Mouse (Mus musculus) ovary, adult 18-20 months (tissue): Measurements from ENCODE around the gene Mga.

ENCODE experiments used
- DNase-seq: peaks from one replicate; pipeline ENCODE4 v3.0.0; 2022; ENCODE audit warnings: low spot score, mixed read lengths

Mga gene

GRCm38 (mm10) chr2:119988952-119989351 lies 91.9 kb downstream of the Mga start:
- DNase-seq, result no peak

DNA sequence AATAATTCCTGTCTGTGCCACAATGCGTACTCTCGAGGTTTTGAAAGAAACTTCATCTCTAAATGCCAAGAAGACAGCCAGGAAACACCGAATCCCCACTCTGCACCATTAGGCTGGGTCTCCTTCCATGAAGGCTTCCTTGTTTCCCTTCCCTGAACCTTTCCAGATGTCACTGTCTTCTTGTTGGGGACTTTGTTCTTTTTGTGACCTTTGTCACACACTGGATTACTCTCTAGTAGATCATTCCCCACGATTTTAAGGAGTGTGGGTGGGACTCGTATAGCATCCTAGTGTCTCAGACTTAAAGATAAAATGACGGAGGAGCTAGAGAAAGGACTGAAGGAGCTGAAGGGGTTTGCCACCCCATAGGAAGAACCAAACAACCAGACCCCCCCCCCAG lies 93.9 kb downstream of the Mga start:
- no peak for DNase-seq

- DNase-seq, result no peak
These were observed 95.3 kb downstream of the Mga start for GRCm38 (mm10) chr2:119992349-119992748.

- DNase-seq, result no peak
These were observed 96.5 kb downstream of the Mga start for GRCm38 (mm10) chr2:119993515-119993914.

DNA sequence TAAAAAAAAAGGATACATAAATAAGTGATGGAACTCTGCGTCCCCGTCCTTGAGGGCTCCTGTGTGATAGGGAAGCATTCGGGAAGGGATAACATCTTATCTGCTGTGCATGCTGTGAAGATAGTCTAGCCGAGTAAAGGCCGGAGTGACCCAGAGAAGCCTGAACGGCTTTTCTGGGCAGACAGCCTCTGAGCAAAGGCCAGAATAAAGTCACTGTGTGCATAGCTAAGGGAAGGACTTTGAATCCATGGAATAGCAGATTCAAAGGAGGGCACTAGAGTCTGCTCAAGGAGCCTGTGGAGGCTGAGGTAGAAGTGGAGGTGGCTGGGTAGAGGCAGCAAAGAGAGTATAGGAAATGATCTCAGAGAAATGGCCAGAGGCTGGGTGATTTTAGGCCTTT lies 97.8 kb downstream of the Mga start:
- DNase-seq, result peak; percentile 68

DNA sequence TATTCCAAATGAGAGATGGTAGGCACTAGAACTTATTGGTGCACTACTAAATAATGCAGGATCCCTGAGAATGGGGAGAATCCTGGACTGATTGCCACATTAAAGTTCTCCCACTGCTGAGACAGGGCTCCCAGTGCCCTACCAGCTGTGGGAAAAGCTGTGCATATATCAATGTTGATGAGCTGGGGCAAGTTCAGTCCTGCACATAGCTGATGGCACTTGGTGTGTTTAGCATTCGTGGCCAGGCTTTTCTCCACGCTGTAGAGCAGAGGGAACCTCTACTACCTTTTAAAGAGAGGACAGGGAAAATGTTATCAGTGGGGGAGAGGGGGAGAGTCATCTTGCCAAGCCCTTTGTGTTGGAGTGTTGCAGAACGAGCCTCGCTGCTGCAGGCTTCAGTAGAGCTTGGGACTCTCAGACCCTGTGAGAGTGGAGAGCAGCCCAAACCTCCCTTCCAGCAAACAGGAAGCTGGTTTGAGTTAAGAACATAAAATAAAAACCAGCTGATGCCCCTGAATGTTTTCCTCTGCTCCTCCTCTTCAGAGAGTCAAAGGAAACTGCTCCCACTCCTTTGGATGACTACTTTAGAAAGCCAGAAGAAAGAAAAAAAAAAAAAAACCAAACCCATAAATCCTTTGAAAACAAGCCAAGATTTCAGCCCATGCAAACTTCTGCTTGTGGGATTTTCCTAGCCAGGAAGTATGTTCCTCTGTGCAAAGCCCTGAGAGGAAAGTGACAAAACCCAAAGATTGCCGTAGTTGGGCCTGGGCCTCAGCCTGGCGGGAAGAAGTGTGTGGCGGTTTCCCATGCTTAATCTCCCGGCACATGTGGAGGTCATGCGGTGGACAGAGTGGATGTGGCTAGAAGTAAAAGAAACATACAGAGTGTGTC lies 98.6 kb downstream of the Mga start:
- DNase-seq, result peak; percentile 37

DNA sequence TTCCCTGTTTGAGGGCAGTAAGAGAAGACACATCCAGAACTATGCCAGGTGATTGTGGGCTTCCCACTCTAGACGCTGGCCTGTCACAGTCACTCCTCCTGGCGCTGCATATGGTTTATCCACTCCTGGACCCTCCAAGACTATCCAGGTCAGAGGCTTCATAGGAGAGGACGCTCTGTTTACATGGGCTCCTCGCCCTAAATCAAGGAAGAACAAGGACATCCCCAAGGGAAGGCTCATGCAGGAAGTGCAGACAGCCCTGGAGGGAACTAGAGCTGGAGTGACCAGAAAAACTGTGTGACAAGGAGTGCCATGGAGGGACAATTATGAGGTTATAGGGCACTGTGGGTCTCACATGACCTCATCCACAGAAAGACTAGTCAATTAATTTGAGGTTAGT lies 100.3 kb downstream of the Mga start:
- no peak for DNase-seq

GRCm38 (mm10) chr2:119999731-120000130 lies 102.7 kb downstream of the Mga start:
- DNase-seq, result no peak

DNA sequence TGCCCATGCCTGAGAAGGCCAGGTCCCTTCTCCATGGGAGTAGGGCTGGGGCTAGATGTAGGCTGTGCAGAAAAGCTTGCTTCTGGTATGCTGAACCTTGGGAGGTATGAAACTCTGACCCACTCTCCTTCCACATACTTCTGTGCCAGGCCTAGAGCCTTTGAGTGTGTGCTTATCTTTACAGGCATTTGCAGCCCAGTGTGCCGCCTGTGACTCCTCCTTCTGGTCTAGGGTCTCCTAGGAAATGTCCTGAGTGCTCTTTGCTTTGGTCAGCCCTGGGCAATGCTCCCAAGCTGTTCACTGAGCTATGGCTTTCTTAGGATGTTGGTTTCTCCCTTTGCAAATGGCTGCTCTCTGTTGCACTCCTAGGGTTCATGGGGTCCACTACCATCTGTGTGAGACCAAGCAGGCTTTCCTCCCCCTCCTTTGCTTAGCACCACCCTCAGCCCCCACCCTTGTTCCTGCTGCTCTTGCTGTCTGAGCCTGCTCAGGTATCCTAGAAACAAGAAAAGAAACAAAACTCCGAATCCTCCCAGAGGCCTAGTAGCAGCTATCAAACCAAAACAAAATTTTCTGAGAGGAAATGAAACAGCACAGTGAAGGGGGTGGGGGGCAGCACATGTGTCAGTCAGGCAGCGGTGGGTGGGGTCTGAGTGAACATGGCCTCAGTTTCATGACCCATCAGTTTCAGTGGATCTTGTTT lies 104.0 kb downstream of the Mga start:
- DNase-seq, result no peak

DNA sequence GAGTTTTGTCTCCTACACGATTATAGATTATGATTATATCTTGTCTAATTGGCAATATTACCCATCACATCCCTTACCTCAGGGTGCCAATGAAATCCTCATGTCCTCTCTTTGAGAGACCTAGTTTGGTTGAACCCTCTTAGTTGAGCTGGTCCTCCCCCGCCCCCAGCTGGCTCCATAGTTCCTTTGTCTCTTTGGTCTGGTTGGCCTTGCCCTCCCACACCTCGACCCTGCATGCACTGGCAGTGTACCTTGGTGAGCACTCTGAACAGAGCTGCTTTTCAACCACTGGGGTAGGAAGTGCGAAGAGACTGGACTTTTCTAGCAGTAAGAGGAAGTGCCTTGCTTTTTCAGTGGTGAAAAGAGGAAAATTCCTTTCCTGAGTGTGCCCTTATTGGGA lies 104.9 kb downstream of the Mga start:
- no peak for DNase-seq

DNA sequence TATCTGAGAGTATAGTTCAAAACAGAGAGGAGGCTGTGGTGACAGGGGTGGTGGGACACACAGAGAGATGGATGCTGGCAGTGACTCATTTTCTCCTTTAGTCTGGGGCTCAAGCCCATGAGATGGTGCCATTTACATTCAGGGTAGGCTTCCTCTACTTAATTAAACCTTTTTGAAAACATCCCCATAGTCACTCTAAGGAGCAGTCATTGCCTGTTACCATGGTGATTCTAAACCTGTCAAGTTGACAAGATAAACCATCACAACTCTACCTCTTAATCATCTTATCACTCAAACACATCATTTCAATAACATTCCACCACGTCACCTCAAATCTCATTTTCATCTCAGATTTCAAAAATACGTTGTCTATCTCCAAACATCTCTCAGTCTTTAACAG lies 106.9 kb downstream of the Mga start:
- no peak for DNase-seq

DNA sequence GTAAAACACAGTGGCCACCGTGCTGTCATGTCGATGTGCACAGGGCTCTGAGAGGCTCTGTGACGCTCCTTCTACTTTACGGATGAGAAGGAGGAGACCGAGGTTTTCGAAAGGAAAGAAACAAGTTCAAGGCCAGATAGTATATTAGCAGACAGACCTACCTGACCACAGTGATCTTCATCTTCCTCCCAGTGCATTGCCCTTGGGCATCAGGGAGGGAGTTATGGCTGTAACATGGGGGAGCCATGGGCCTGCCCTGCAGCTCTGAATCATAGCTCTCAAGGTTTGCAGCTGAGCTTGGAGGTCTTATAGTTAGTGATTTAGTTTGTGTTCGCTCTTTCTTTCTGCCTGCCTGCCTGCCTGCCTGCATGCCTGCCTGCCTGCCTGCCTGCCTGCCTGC lies 109.7 kb downstream of the Mga start:
- DNase-seq, result no peak

GRCm38 (mm10) chr2:120007680-120008210 lies 110.7 kb downstream of the Mga start:
- DNase-seq, result no peak

- no peak for DNase-seq
These were observed 111.6 kb downstream of the Mga start for GRCm38 (mm10) chr2:120008672-120009071.

DNA sequence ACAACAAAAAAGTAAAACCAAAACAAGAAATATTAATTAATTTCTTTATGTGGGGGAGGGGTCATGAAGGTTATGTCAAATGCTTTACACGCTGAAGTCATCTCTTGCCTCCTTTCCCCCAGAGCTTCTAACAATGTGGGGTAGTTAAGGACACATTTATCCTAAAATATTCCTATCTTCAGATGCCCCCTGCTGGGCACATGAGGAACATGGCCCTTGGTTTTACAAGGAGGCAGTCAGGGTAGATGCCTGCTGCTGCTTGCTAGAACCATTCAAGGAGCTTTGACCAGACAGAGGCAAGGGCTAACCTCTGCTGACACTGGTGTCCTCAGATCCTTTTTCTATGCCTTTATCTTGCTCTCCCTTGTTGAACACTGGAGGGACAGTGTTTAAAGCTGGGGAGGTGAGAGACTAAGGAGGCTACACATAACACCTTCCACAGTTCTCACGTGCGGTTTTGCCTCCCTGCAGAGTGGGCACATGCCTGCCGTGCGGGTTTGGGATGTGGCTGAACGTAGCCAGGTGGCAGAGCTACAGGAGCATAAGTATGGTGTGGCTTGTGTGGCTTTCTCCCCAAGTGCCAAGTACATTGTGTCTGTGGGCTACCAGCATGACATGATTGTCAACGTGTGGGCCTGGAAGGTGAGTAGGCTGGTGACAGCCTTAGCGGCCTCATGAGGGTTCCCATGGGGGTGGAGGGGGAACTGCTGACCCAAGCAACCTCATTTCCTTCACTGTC lies 114.6 kb downstream of the Mga start:
- DNase-seq, result no peak

DNA sequence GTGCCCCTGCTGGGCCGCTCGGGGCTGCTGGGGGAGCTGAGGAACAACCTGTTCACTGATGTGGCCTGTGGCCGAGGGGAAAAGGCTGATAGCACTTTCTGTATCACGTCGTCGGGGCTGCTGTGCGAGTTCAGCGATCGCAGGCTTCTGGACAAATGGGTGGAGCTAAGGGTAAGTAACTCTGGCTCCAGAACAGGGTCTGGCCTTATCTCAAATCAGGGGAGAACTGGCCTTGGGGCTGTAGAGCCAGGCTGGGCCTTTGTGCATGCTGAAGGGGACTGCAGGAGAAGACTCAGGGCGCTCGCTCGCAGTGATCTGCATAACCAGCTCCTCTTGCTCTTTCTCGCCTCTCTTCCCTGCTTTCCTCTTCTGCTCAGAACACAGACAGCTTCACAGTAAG lies 115.9 kb downstream of the Mga start:
- DNase-seq, result peak; percentile 77

- no peak for DNase-seq
These were observed 116.9 kb downstream of the Mga start for GRCm38 (mm10) chr2:120013831-120014486.

GRCm38 (mm10) chr2:120015882-120016281 lies 118.9 kb downstream of the Mga start:
- no peak for DNase-seq

DNA sequence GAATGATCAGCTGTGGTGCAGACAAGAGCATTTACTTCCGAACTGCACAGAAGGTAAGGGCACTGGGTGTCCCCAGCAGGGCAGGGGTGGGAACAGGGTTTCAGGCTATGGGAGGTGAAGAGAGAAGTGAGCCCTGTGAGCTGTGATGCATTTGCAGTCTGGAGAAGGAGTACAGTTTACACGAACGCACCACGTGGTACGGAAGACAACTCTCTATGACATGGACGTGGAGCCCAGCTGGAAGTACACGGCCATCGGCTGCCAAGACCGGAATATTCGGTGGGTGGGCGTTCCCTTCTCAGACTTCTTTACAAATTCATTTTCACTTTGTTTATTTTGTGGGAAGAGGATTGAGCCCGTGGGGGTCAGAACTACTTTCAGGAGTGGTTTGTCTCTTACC lies 120.6 kb downstream of the Mga start:
- DNase-seq, result no peak
